Mouse (Mus musculus): ENCODE measurements at regions not wholly inside any gene's neighbourhood (a gene's known extent, or its start where the extent isn't known, plus 50 kb on each side); places are given as distances from the start of the nearest gene placed in this dataset.

- no peak overlapping the region for H3K27ac ChIP-seq
- no peak for TF ChIP-seq CTCF (IDR thresholded peaks at IDR 0.05)
- intact Hi-C loops (cut with DNase I) = no loop called here
- no peak for DNase-seq
- no peak overlapping the region for H3K4me3 ChIP-seq
These were observed 322.0 kb downstream of the 1810013L24Rik start for GRCm38 (mm10) chr16:9151936-9152335.

- no peak overlapping the region for H3K4me3 ChIP-seq
- no peak for TF ChIP-seq CTCF (IDR thresholded peaks at IDR 0.05)
- H3K27ac ChIP-seq = no peak overlapping the region
- intact Hi-C loops (cut with DNase I) = no loop called here
- DNase-seq = no peak
These were observed 323.6 kb downstream of the 1810013L24Rik start for GRCm38 (mm10) chr16:9153501-9153900.

GRCm38 (mm10) chr16:9165763-9166310, 335.9 kb downstream of the 1810013L24Rik start:
- DNase-seq = no peak
- TF ChIP-seq CTCF (IDR thresholded peaks at IDR 0.05) = no peak

GRCm38 (mm10) chr16:9176402-9176801, 346.5 kb downstream of the 1810013L24Rik start:
- intact Hi-C loops (cut with DNase I) = no loop called here
- DNase-seq = no peak
- TF ChIP-seq CTCF (IDR thresholded peaks at IDR 0.05) = no peak
- Histone ChIP-seq H3K4me3 (no peak overlapping the region), H3K27ac (no peak overlapping the region)

More at GRCm38 (mm10) chr16:9165763-9166310, 335.9 kb downstream of the 1810013L24Rik start:
- H3K27ac ChIP-seq = peak overlapping the region; percentile 16; the same call in 1 of the 2 replicates
- H3K4me3 ChIP-seq = no peak overlapping the region
- intact Hi-C loops (cut with DNase I) = no loop called here

- intact Hi-C loops (cut with DNase I) = no loop called here
- H3K4me3 ChIP-seq = no peak overlapping the region
- no peak for TF ChIP-seq CTCF (IDR thresholded peaks at IDR 0.05)
- H3K27ac ChIP-seq = no peak overlapping the region
- no peak for DNase-seq
These were observed 365.9 kb downstream of the 1810013L24Rik start for GRCm38 (mm10) chr16:9195821-9196220.

GRCm38 (mm10) chr16:9198903-9199532, 369.1 kb downstream of the 1810013L24Rik start:
- no peak for DNase-seq
- intact Hi-C loops (cut with DNase I) = no loop called here
- Histone ChIP-seq H3K27ac (no peak overlapping the region), H3K4me3 (no peak overlapping the region)
- TF ChIP-seq CTCF (IDR thresholded peaks at IDR 0.05) = no peak

GRCm38 (mm10) chr16:9208602-9209001, 378.7 kb downstream of the 1810013L24Rik start:
- H3K27ac ChIP-seq = no peak overlapping the region
- no peak for TF ChIP-seq CTCF (IDR thresholded peaks at IDR 0.05)
- no peak for DNase-seq
- intact Hi-C loops (cut with DNase I) = no loop called here
- no peak overlapping the region for H3K4me3 ChIP-seq

- TF ChIP-seq CTCF (IDR thresholded peaks at IDR 0.05) = no peak
- no peak for DNase-seq
- Histone ChIP-seq H3K4me3 (no peak overlapping the region), H3K27ac (no peak overlapping the region)
- intact Hi-C loops (cut with DNase I) = no loop called here
These were observed 381.6 kb downstream of the 1810013L24Rik start for GRCm38 (mm10) chr16:9211485-9211884.

GRCm38 (mm10) chr16:9215131-9215530, 385.2 kb downstream of the 1810013L24Rik start:
- DNase-seq = no peak
- TF ChIP-seq CTCF (IDR thresholded peaks at IDR 0.05) = no peak
- Histone ChIP-seq H3K27ac (no peak overlapping the region), H3K4me3 (no peak overlapping the region)
- intact Hi-C loops (cut with DNase I) = no loop called here

GRCm38 (mm10) chr16:9217361-9217760, 387.5 kb downstream of the 1810013L24Rik start:
- no peak for DNase-seq
- intact Hi-C loops (cut with DNase I) = no loop called here
- no peak for TF ChIP-seq CTCF (IDR thresholded peaks at IDR 0.05)

GRCm38 (mm10) chr16:9230178-9230577, 400.3 kb downstream of the 1810013L24Rik start:
- no peak for DNase-seq
- no peak overlapping the region for H3K4me3 ChIP-seq
- H3K27ac ChIP-seq = no peak overlapping the region
- intact Hi-C loops (cut with DNase I) = no loop called here
- no peak for TF ChIP-seq CTCF (IDR thresholded peaks at IDR 0.05)

More at GRCm38 (mm10) chr16:9217361-9217760, 387.5 kb downstream of the 1810013L24Rik start:
- Histone ChIP-seq H3K27ac (no peak overlapping the region), H3K4me3 (no peak overlapping the region)

- Histone ChIP-seq H3K4me3 (no peak overlapping the region), H3K27ac (no peak overlapping the region)
- intact Hi-C loops (cut with DNase I) = no loop called here
- TF ChIP-seq CTCF (IDR thresholded peaks at IDR 0.05) = no peak
- no peak for DNase-seq
These were observed 412.2 kb downstream of the 1810013L24Rik start for GRCm38 (mm10) chr16:9242099-9242498.

GRCm38 (mm10) chr16:9247198-9247597, 417.3 kb downstream of the 1810013L24Rik start:
- TF ChIP-seq CTCF (IDR thresholded peaks at IDR 0.05) = no peak
- intact Hi-C loops (cut with DNase I) = no loop called here
- no peak overlapping the region for H3K27ac ChIP-seq
- DNase-seq = no peak
- no peak overlapping the region for H3K4me3 ChIP-seq

GRCm38 (mm10) chr16:9253054-9253453, 423.2 kb downstream of the 1810013L24Rik start:
- no peak overlapping the region for H3K27ac ChIP-seq
- DNase-seq = no peak
- TF ChIP-seq CTCF (IDR thresholded peaks at IDR 0.05) = no peak
- intact Hi-C loops (cut with DNase I) = no loop called here
- H3K4me3 ChIP-seq = no peak overlapping the region
